Mouse (Mus musculus) heart, postnatal 0 days (tissue): ENCODE results near the gene Tm7sf2.

Experiments
- CTCF ChIP-seq: IDR thresholded peaks from 2 replicates; pipeline ENCODE4 v1.5.1; 2016; ENCODE audit warnings: antibody characterized with exemption, control low read depth, low read depth
- EP300 ChIP-seq: IDR thresholded peaks from 2 replicates; pipeline ENCODE4 v1.6.1; 2016; ENCODE audit warnings: antibody characterized with exemption, low read depth

GRCm38 (mm10) chr19:6076564-6077393 lies 8.6 kb upstream of the Tm7sf2 start, which contains the start of gene Vps51:
- no peak for TF ChIP-seq CTCF
- peak; percentile 40; the same call in 1 of the 2 replicates for TF ChIP-seq EP300
